Mouse (Mus musculus) G1E-ER4 (cell line): Measurements from ENCODE around the gene Cgnl1. TPM values are rescaled to one million over a fixed set of nuclear protein-coding genes. Genes with fewer than 3 reads are reported as not detected.

ENCODE experiments used
- GATA1 ChIP-seq: IDR thresholded peaks from one replicate; pipeline ENCODE4 v1.8.0; 2012; ENCODE audit warnings: low read length, inconsistent platforms
- polyA plus RNA-seq: library from polyadenylated mRNA; stranded (reverse); fragments of >175 nt; gene quantifications from 2 replicates; pipeline ENCODE4 v1.2.3, GENCODE M21; 2012

Cgnl1 gene
- polyA plus RNA-seq, 1 experiment = 0.12 TPM

DNA sequence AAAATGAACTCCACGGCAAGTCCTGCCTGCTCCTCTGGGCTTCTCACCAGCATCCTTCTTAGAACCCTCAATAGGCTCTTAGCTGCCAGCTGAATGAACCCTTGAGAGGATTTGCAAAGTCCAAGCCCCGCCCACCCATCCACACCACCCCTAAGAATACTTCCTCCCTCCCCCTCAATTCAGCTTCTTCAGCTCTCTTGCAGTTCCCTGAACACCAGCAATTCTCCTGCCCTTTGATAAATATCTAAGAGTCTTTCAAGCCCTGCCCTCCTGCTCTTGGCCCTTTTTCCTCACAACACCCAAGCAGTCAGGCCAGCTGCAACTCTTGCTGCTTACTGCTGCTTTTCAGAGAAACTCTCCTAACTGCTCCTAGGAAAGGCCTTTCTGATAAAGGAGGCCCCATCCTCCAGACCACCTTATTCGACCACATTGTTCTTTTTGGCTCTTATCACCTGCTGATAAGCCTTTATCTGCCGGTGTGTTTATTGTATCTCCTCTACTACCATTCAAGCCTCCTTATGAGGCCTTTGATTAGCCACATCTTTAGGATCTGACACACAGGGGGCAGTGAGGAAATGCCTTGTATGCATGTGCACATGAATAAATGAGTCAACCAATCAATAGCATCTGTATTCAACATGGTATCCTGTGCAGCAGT is 21.3 kb downstream of the Cgnl1 start:
- TF ChIP-seq GATA1 = no peak

DNA sequence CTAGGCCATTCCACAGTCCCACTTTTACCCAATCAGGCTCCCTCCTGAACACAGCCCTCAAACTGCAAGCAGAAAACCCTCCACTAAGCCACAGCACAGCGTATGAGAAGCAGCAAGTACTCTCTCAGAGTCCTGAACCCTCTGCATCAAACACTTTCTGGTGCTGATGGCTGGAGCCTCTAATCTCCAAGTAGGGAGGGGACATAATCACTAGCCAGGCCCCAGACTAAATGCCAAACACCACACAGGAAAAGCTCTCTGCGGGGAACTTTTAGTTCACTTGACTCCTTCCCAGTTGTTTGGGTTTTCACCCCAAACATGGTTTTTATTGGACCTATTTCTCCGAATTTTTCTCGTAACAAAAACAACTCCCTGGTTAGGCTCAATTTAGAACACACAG is 25.0 kb downstream of the Cgnl1 start:
- no peak for TF ChIP-seq GATA1

DNA sequence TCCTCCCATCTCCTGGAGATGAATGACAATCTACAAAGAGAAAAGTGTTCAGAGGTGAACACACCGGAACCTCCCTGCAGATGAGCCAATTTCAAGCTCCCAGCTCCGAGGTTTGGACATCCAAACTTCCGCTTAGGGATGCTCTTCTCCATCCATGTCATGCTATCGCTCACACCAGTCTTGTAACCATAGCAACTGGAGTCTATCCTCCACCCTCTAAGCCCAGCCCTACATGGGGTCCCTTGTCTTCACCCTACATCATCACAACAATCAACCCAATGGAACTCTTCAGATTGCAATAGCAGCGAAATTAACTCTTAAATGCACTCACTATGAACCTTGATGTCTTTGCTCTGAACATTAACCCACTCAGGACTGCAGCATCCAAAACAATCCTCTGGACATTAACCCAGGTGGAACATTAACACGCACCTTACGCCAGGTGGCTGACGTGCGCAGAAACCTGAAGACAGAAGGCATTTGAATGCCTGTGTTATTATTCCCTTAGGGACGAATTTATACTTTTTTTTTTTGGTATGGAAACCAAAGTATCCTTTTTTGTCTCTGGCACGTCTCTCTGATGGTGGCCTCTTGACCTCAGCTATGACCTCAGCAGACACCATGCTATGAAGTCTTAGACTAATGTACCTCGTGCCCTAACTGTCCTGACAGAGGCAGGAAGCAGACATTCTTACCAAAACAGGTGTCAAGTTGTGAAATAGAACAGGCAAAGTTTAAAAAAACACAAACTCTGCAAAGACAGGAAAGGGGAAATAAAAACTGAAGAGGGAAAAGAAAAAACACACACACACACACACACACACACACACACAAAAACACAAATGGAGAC is 33.1 kb downstream of the Cgnl1 start:
- no peak for TF ChIP-seq GATA1

- no peak for TF ChIP-seq GATA1
These were observed 34.0 kb downstream of the Cgnl1 start for GRCm38 (mm10) chr9:71737257-71738023.

DNA sequence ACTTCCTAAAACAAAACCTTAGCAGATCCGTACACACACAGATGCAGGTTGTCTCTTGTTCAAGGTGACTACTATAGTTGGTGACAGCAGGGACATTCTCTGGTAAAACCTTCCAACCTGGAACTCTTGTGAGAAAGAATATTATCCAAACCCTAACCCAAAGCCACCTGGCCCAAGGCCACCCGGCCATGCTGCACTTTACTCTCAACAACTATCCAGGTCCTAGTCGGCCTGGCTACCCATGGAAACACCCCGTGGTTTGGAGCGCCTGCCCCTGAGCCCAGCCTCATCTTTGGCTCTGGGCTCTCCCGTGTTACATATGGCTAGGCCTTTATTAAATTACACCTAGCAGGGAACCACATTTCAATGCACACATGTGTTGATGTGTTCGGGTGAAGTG is 35.5 kb downstream of the Cgnl1 start:
- TF ChIP-seq GATA1 = no peak

DNA sequence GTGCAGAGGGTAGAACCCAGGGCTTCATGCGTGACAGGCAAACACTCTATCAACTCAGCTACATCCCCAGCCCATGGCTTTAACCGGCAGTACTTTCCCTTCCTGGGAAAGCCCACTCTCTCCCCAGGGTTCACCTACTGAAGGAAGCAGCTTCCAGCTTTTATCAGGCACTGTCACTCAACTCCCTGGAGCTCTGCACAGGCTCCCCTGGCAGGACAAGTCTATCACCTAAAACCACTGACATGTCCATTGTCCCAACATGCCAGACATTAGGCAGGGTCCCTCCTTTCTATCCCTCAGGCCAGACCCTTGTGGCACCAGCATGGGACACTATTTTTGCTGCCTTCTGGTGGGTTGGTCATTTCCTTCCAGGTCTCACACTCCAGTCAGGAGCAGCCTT is 37.8 kb downstream of the Cgnl1 start:
- no peak for TF ChIP-seq GATA1

- TF ChIP-seq GATA1 = no peak
These were observed 42.5 kb downstream of the Cgnl1 start for GRCm38 (mm10) chr9:71728822-71729311.

GRCm38 (mm10) chr9:71727233-71727632 is 44.2 kb downstream of the Cgnl1 start:
- TF ChIP-seq GATA1 = no peak

DNA sequence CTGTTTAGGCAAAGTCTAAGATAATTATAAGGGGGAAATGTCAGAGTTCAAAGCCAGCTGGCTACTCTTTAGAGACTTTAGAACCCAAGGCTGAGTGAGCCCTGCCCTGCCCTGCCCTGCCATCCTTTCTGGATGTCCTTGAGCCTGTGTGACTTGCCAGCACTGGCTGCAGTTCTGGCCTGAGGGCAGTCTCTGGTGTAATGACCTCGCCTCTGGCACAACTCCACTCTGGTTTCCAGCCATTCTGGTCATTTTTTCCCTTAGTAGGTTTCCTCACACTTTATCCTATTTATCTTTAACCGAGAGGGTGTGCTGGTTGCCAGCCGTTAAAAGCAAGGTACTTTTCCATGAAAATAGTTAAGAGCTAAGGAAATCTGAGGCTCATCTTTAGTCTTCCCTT is 45.3 kb downstream of the Cgnl1 start:
- no peak for TF ChIP-seq GATA1

- TF ChIP-seq GATA1 = no peak
These were observed 49.0 kb downstream of the Cgnl1 start for GRCm38 (mm10) chr9:71722366-71722765.

GRCm38 (mm10) chr9:71716995-71717394 is 54.4 kb downstream of the Cgnl1 start:
- TF ChIP-seq GATA1 = no peak

DNA sequence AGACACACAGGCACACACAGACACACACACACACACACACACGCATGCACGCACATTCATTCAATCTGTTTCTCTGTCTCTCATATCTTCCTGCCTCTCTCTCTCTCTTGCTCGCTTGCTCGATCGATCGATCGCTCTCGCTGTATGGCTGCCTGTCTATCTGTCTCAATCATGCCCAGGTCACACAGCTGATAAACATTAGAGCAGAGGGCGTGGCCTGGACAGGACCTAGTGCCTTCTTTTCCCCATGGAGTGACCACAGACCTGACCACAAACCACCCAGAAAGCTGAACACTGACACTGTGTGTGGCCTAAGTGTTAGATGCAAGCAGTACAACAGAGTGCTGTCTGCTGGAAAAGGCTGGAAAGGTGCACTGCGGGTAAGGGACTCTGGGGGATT is 60.6 kb downstream of the Cgnl1 start:
- no peak for TF ChIP-seq GATA1

- TF ChIP-seq GATA1 = peak; percentile 83
These were observed 62.2 kb downstream of the Cgnl1 start for GRCm38 (mm10) chr9:71709199-71709598.

- no peak for TF ChIP-seq GATA1
These were observed 63.4 kb downstream of the Cgnl1 start for GRCm38 (mm10) chr9:71707989-71708388.

GRCm38 (mm10) chr9:71704332-71705014 is 66.9 kb downstream of the Cgnl1 start:
- no peak for TF ChIP-seq GATA1
